Mouse (Mus musculus) left cerebral cortex, adult 8-10 months (tissue): ENCODE measurements around the gene Plch2. TPM values are rescaled to one million over a fixed set of nuclear protein-coding genes. Genes with fewer than 3 reads are reported as not detected.

ENCODE experiments used
- DNase-seq, 2 experiments: peaks; one replicate each; pipeline ENCODE4 v3.0.0; 2022; ENCODE audit warnings: low spot score in 2 of 2
- total RNA-seq, 4 experiments: library from RNA; stranded (reverse); gene quantifications; 2 replicates each; pipeline ENCODE4 v1.2.4; 2022

Plch2 gene
- total RNA-seq, 4 experiments from 2014 or later = 56.8 to 64.3 (median 60.9) TPM

GRCm38 (mm10) chr4:155022228-155022855 lies 34.2 kb downstream of the Plch2 start:
- DNase-seq = no peak

- no peak for DNase-seq
Measured at GRCm38 (mm10) chr4:155020813-155021212, 35.8 kb downstream of the Plch2 start.

- no peak for DNase-seq
Measured at GRCm38 (mm10) chr4:155020141-155020540, 36.4 kb downstream of the Plch2 start.

- DNase-seq = peak in 1 of 2 experiments; percentile 57
Measured at GRCm38 (mm10) chr4:155019336-155019847, 37.2 kb downstream of the Plch2 start.

GRCm38 (mm10) chr4:155018601-155019335 lies 37.8 kb downstream of the Plch2 start:
- no peak for DNase-seq

- no peak for DNase-seq
Measured at GRCm38 (mm10) chr4:155018066-155018465, 38.5 kb downstream of the Plch2 start.

GRCm38 (mm10) chr4:155017253-155017878 lies 39.2 kb downstream of the Plch2 start:
- DNase-seq = no peak

GRCm38 (mm10) chr4:155016807-155017206 lies 39.8 kb downstream of the Plch2 start:
- DNase-seq = no peak

- DNase-seq = no peak
Measured at GRCm38 (mm10) chr4:155015550-155015949, 41.0 kb downstream of the Plch2 start.

GRCm38 (mm10) chr4:155014791-155015190 lies 41.8 kb downstream of the Plch2 start:
- peak in 1 of 2 experiments; percentile 84 for DNase-seq

- DNase-seq = no peak
Measured at GRCm38 (mm10) chr4:155014244-155014643, 42.3 kb downstream of the Plch2 start.

GRCm38 (mm10) chr4:155012788-155013187 lies 43.8 kb downstream of the Plch2 start:
- DNase-seq = peak in 1 of 2 experiments; percentile 43

- DNase-seq = peak in 1 of 2 experiments; percentile 50
Measured at GRCm38 (mm10) chr4:155012115-155012514, 44.5 kb downstream of the Plch2 start.

- no peak for DNase-seq
Measured at GRCm38 (mm10) chr4:155011312-155012025, 45.1 kb downstream of the Plch2 start.

- DNase-seq = peak in 1 of 2 experiments; percentile 63
Measured at GRCm38 (mm10) chr4:155010870-155011269, 45.7 kb downstream of the Plch2 start.

GRCm38 (mm10) chr4:155009216-155009615 lies 47.4 kb downstream of the Plch2 start:
- no peak for DNase-seq

- DNase-seq = no peak
Measured at GRCm38 (mm10) chr4:155008075-155008474, 48.5 kb downstream of the Plch2 start.

- DNase-seq = no peak
Measured at GRCm38 (mm10) chr4:155007641-155008040, 48.9 kb downstream of the Plch2 start.

- no peak for DNase-seq
Measured at GRCm38 (mm10) chr4:155006296-155006695, 50.3 kb downstream of the Plch2 start.

GRCm38 (mm10) chr4:155005278-155005677 lies 51.3 kb downstream of the Plch2 start:
- peak in 1 of 2 experiments; percentile 62 for DNase-seq

GRCm38 (mm10) chr4:154999379-154999778 lies 57.2 kb downstream of the Plch2 start:
- DNase-seq = no peak
